Mouse (Mus musculus): Measurements from ENCODE around the gene Cask. TPM values are rescaled to one million over a fixed set of nuclear protein-coding genes. Genes with fewer than 3 reads are reported as not detected.

The Cask gene
- 29.4 and 31.2 TPM in 2 replicates for polyA plus RNA-seq (2015; fragmentation: Nextera tagmentation; extraction: Ambion mirVana)

- no peak within 1 kb of the TSS for H3K9ac ChIP-seq
- no peak for ATAC-seq
- no peak within 1 kb of the TSS for H3K27ac ChIP-seq
- H3K4me3 ChIP-seq = no peak within 1 kb of the TSS
- H3K36me3 ChIP-seq (ENCODE audit: poor library complexity, severe bottlenecking) = no peaks in the 10 kb centered on the region
- no peaks in the 10 kb centered on the region for H3K4me1 ChIP-seq
- no peaks in the 10 kb centered on the region for H3K9me3 ChIP-seq (replicated peaks)
- 66% methylated on average over 4 of the region's 4 CpGs for WGBS
- no peaks in the 10 kb centered on the region for H3K27me3 ChIP-seq
- H3K4me2 ChIP-seq = no peak within 1 kb of the TSS
These were observed at the start of gene Cask for GRCm38 (mm10) chrX:13851285-13851684. Gene Cask, minus strand, starts transcription at chrX:13851367.

- no peak overlapping the region for H3K27ac ChIP-seq
- H3K4me1 ChIP-seq = no peaks in the 10 kb centered on the region
- no peak for ATAC-seq
- H3K4me3 ChIP-seq = no peak overlapping the region
- H3K36me3 ChIP-seq (ENCODE audit: poor library complexity, severe bottlenecking) = no peaks in the 10 kb centered on the region
- no peaks in the 10 kb centered on the region for H3K27me3 ChIP-seq
- WGBS = 79% methylated on average over 2 of the region's 2 CpGs
- H3K9me3 ChIP-seq (replicated peaks) = no peaks in the 10 kb centered on the region
- H3K9ac ChIP-seq = no peak overlapping the region
- H3K4me2 ChIP-seq = no peak overlapping the region
These were observed 38.8 kb upstream of the Cask start for GRCm38 (mm10) chrX:13889976-13890375.

GRCm38 (mm10) chrX:13884348-13884747, 33.2 kb upstream of the Cask start:
- H3K36me3 ChIP-seq (ENCODE audit: poor library complexity, severe bottlenecking) = no peaks in the 10 kb centered on the region
- H3K27me3 ChIP-seq = no peaks in the 10 kb centered on the region
- ATAC-seq = no peak
- no peak overlapping the region for H3K27ac ChIP-seq
- no peak overlapping the region for H3K4me3 ChIP-seq
- H3K4me1 ChIP-seq = no peaks in the 10 kb centered on the region
- no peak overlapping the region for H3K4me2 ChIP-seq
- no peaks in the 10 kb centered on the region for H3K9me3 ChIP-seq (replicated peaks)
- H3K9ac ChIP-seq = no peak overlapping the region
- WGBS = 87% methylated on average over 1 of the region's 1 CpGs

- no peak overlapping the region for H3K4me3 ChIP-seq
- H3K4me2 ChIP-seq = no peak overlapping the region
- no peak overlapping the region for H3K9ac ChIP-seq
- no peak for ATAC-seq
- no peaks in the 10 kb centered on the region for H3K9me3 ChIP-seq (replicated peaks)
- H3K4me1 ChIP-seq = no peaks in the 10 kb centered on the region
- no peak overlapping the region for H3K27ac ChIP-seq
- no peaks in the 10 kb centered on the region for H3K27me3 ChIP-seq
- no peaks in the 10 kb centered on the region for H3K36me3 ChIP-seq (ENCODE audit: poor library complexity, severe bottlenecking)
- 17% methylated on average over 6 of the region's 6 CpGs for WGBS
These were observed 30.8 kb upstream of the Cask start for GRCm38 (mm10) chrX:13881969-13882368.

- Histone ChIP-seq H3K36me3 (ENCODE audit: poor library complexity, severe bottlenecking) (no peaks in the 10 kb centered on the region), H3K27me3 (no peaks in the 10 kb centered on the region), H3K4me2 (no peak overlapping the region), H3K27ac (no peak overlapping the region), H3K4me3 (no peak overlapping the region), H3K9me3 (replicated peaks) (0 out of 2 replicates have a peak, but pooled peaks cover 2% of the 10 kb centered on the region), H3K4me1 (no peaks in the 10 kb centered on the region), H3K9ac (no peak overlapping the region)
- WGBS = 86% methylated on average over 4 of the region's 4 CpGs
- no peak for ATAC-seq
These were observed 9.0 kb upstream of the Cask start for GRCm38 (mm10) chrX:13860145-13860544.

- Histone ChIP-seq H3K4me3 (no peak overlapping the region), H3K9ac (no peak overlapping the region), H3K36me3 (ENCODE audit: poor library complexity, severe bottlenecking) (no peaks in the 10 kb centered on the region), H3K9me3 (replicated peaks) (0 out of 2 replicates have a peak, but pooled peaks cover 2% of the 10 kb centered on the region), H3K27me3 (no peaks in the 10 kb centered on the region), H3K4me2 (no peak overlapping the region), H3K27ac (no peak overlapping the region), H3K4me1 (no peaks in the 10 kb centered on the region)
- ATAC-seq = no peak
- 85% methylated on average over 9 of the region's 9 CpGs for WGBS
These were observed 7.9 kb upstream of the Cask start for GRCm38 (mm10) chrX:13859051-13859450.

GRCm38 (mm10) chrX:13848473-13848872, 2.7 kb downstream of the Cask start:
- 0 out of 2 replicates have a peak, but pooled peaks cover 4% of the 10 kb centered on the region for H3K4me1 ChIP-seq

GRCm38 (mm10) chrX:13847502-13847851, 3.7 kb downstream of the Cask start:
- Histone ChIP-seq H3K27me3 (no peaks in the 10 kb centered on the region), H3K4me3 (peak overlapping the region; percentile 57), H3K27ac (peak overlapping the region; percentile 92), H3K36me3 (ENCODE audit: poor library complexity, severe bottlenecking) (no peaks in the 10 kb centered on the region), H3K4me2 (peak overlapping the region; percentile 47), H3K9ac (peak overlapping the region; percentile 50; the same call in 1 of the 2 replicates), H3K9me3 (replicated peaks) (no peaks in the 10 kb centered on the region), H3K4me1 (0 out of 2 replicates have a peak, but pooled peaks cover 4% of the 10 kb centered on the region)
- WGBS = 18% methylated on average over 7 of the region's 7 CpGs
- peak; percentile 39 for ATAC-seq

More at GRCm38 (mm10) chrX:13848473-13848872, 2.7 kb downstream of the Cask start:
- H3K4me3 ChIP-seq = no peak overlapping the region
- H3K27ac ChIP-seq = no peak overlapping the region
- no peak overlapping the region for H3K4me2 ChIP-seq
- no peaks in the 10 kb centered on the region for H3K36me3 ChIP-seq (ENCODE audit: poor library complexity, severe bottlenecking)
- ATAC-seq = no peak
- no peak overlapping the region for H3K9ac ChIP-seq
- H3K27me3 ChIP-seq = no peaks in the 10 kb centered on the region
- WGBS = 83% methylated on average over 1 of the region's 1 CpGs
- no peaks in the 10 kb centered on the region for H3K9me3 ChIP-seq (replicated peaks)

- H3K9me3 ChIP-seq (replicated peaks) = no peaks in the 10 kb centered on the region
- ATAC-seq = peak; percentile 95
- H3K4me3 ChIP-seq = peak overlapping the region; percentile 57
- peak overlapping the region; percentile 56 for H3K4me2 ChIP-seq
- no peaks in the 10 kb centered on the region for H3K36me3 ChIP-seq (ENCODE audit: poor library complexity, severe bottlenecking)
- H3K27me3 ChIP-seq = no peaks in the 10 kb centered on the region
- WGBS = 16% methylated on average over 42 of the region's 59 CpGs
- H3K9ac ChIP-seq = peak overlapping the region; percentile 78
- H3K27ac ChIP-seq = peak overlapping the region; percentile 92
- H3K4me1 ChIP-seq = 0 out of 2 replicates have a peak, but pooled peaks cover 4% of the 10 kb centered on the region
These were observed 4.3 kb downstream of the Cask start for GRCm38 (mm10) chrX:13846653-13847501.

GRCm38 (mm10) chrX:13845858-13846652, 5.1 kb downstream of the Cask start:
- peak overlapping the region; percentile 92 for H3K27ac ChIP-seq
- peak overlapping the region; percentile 56 for H3K4me2 ChIP-seq
- H3K9me3 ChIP-seq (replicated peaks) = no peaks in the 10 kb centered on the region
- no peaks in the 10 kb centered on the region for H3K36me3 ChIP-seq (ENCODE audit: poor library complexity, severe bottlenecking)
- H3K27me3 ChIP-seq = no peaks in the 10 kb centered on the region
- peak overlapping the region; percentile 78 for H3K9ac ChIP-seq
- ATAC-seq = peak; percentile 88
- 0 out of 2 replicates have a peak, but pooled peaks cover 4% of the 10 kb centered on the region for H3K4me1 ChIP-seq
- 15% methylated on average over 22 of the region's 100 CpGs for WGBS
- H3K4me3 ChIP-seq = peak overlapping the region; percentile 57

- WGBS = 24% methylated on average over 22 of the region's 22 CpGs
- H3K27me3 ChIP-seq = no peaks in the 10 kb centered on the region
- no peak; the same call in 1 of the 2 replicates for ATAC-seq
These were observed 5.9 kb downstream of the Cask start for GRCm38 (mm10) chrX:13845141-13845857.

More at GRCm38 (mm10) chrX:13845141-13845857, 5.9 kb downstream of the Cask start:
- Histone ChIP-seq H3K4me3 (peak overlapping the region; percentile 57), H3K4me1 (0 out of 2 replicates have a peak, but pooled peaks cover 4% of the 10 kb centered on the region), H3K36me3 (ENCODE audit: poor library complexity, severe bottlenecking) (no peaks in the 10 kb centered on the region), H3K27ac (peak overlapping the region; percentile 92), H3K9me3 (replicated peaks) (no peaks in the 10 kb centered on the region), H3K4me2 (peak overlapping the region; percentile 56), H3K9ac (peak overlapping the region; percentile 78)

Data from forebrain, embryonic 13.5 days (tissue).